Mouse (Mus musculus): ENCODE results near the gene Lyst.

DNA sequence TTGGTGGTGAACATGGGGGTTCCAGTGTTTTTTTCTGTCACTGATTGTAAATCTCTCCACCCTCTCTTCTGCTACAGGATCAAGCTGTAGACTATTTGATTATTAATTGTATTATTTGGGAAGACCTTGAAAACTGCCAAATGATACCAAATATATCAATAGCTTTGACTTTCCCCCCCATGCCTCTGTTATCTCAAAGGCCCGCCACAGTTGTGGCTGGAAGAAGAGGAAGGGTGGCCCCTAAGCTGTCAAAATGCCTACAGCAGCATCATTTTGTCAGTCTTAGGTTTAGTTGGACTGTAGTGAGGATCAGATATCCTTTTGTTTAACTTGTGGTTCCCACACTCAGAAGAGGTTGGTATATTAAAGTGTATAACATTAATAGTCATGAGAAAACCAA lies 1.7 kb upstream of the Lyst start:
- TF ChIP-seq CTCF (conservative IDR thresholded peaks at IDR 0.05; ENCODE audit: insufficient read depth, insufficient read length, low read depth, low read length) (no peak), POLR2A (IDR thresholded peaks at IDR 0.05; ENCODE audit: low read depth, low read length) (no peak)

Data from kidney, adult 2 months (tissue).